Mouse (Mus musculus): Measurements from ENCODE around the gene Spata2l.

GRCm38 (mm10) chr8:123255170-123255569, 19.1 kb upstream of the Spata2l start:
- TF ChIP-seq POLR2A (IDR thresholded peaks at IDR 0.05; ENCODE audit: borderline replicate concordance, extremely low read depth, low read depth, low read length) (no peak), CTCF (IDR thresholded peaks at IDR 0.05; ENCODE audit: insufficient read depth, low read length) (no peak)
